Mouse (Mus musculus) MEL (cell line): ENCODE results near the gene 1700092M07Rik. TPM values are rescaled to one million over a fixed set of nuclear protein-coding genes. Genes with fewer than 3 reads are reported as not detected.

ENCODE experiments used
- DNase-seq: peaks from one replicate; pipeline ENCODE4 v3.0.0; 2011; ENCODE audit warnings: low read depth, low spot score
- H3K27ac ChIP-seq: 2 replicates; pipeline ENCODE4 v1.5.1; 2012; ENCODE audit warnings: low read depth, mild to moderate bottlenecking, control low read depth, low read length, moderate library complexity; ENCODE audit not compliant: control insufficient read depth
- H3K27me3 ChIP-seq, 2 experiments: fragments of 150-350 bp in 1 of 2; sonication (generic) in 1 of 2; 2 replicates each; pipeline ENCODE4 v1.6.1; 2012; ENCODE audit warnings: low read length in 2 of 2, mild to moderate bottlenecking in 2 of 2, improper control_type of control experiment in 1 of 2, moderate library complexity in 1 of 2; ENCODE audit not compliant: insufficient read depth in 2 of 2, control insufficient read depth in 1 of 2
- H3K36me3 ChIP-seq, 2 experiments: 2 replicates each; pipeline ENCODE4 v1.6.1; 2012 to 2014; ENCODE audit warnings: low read length in 2 of 2, improper control_type of control experiment in 1 of 2, inconsistent platforms in 1 of 2, mild to moderate bottlenecking in 1 of 2; ENCODE audit not compliant: insufficient read depth in 2 of 2, control insufficient read depth in 1 of 2
- H3K4me1 ChIP-seq, 2 experiments: fragments of 150-350 bp in 1 of 2; sonication (generic) in 1 of 2; 2 replicates each; pipeline ENCODE4 v1.6.1; 2012; ENCODE audit warnings: low read length in 2 of 2, improper control_type of control experiment in 1 of 2, mild to moderate bottlenecking in 1 of 2; ENCODE audit not compliant: insufficient read depth in 2 of 2, control insufficient read depth in 1 of 2
- H3K4me3 ChIP-seq, 2 experiments: fragments of 150-350 bp in 1 of 2; sonication (generic) in 1 of 2; 2 replicates each; pipeline ENCODE4 v1.5.1; 2012; ENCODE audit warnings: low read depth in 2 of 2, low read length in 2 of 2, mild to moderate bottlenecking in 2 of 2, moderate library complexity in 2 of 2, control low read depth in 1 of 2, improper control_type of control experiment in 1 of 2; ENCODE audit not compliant: control insufficient read depth in 1 of 2, insufficient read depth in 1 of 2
- H3K79me2 ChIP-seq: 2 replicates; pipeline ENCODE4 v1.6.1; 2012; ENCODE audit warnings: mild to moderate bottlenecking, low read length, moderate library complexity; ENCODE audit not compliant: control insufficient read depth, poor library complexity, insufficient read depth
- H3K9ac ChIP-seq: 2 replicates; pipeline ENCODE4 v1.6.1; 2012; ENCODE audit warnings: low read depth, mild to moderate bottlenecking, control low read depth, low read length, moderate library complexity; ENCODE audit not compliant: control insufficient read depth, poor library complexity, severe bottlenecking
- H3K9me3 ChIP-seq: fragments of 150-350 bp; sonication (generic); replicated peaks from 2 replicates; pipeline ENCODE4 v1.6.1; 2012; ENCODE audit warnings: mild to moderate bottlenecking, low read length, improper control_type of control experiment, moderate library complexity; ENCODE audit not compliant: insufficient read depth
- CHD1 ChIP-seq: IDR thresholded peaks from 2 replicates; pipeline ENCODE4 v1.6.1; 2012; ENCODE audit warnings: low read depth, mild to moderate bottlenecking, inconsistent platforms, low read length, improper control_type of control experiment
- CTCF ChIP-seq, 3 experiments: IDR thresholded peaks in 2 of 3; conservative IDR thresholded peaks in 1 of 3; 2 replicates each; pipeline ENCODE4 v1.5.1; 2011 to 2012; ENCODE audit warnings: low read length in 3 of 3, low read depth in 2 of 3, mild to moderate bottlenecking in 2 of 3, improper control_type of control experiment in 1 of 3, inconsistent platforms in 1 of 3, mixed read lengths in 1 of 3, moderate library complexity in 1 of 3; ENCODE audit not compliant: control insufficient read depth in 1 of 3, insufficient read depth in 1 of 3, poor library complexity in 1 of 3, severe bottlenecking in 1 of 3
- E2F4 ChIP-seq: IDR thresholded peaks from 2 replicates; pipeline ENCODE4 v1.6.1; 2011; ENCODE audit warnings: low read depth, low read length, improper control_type of control experiment, borderline replicate concordance
- ETS1 ChIP-seq: IDR thresholded peaks from 2 replicates; pipeline ENCODE4 v1.6.1; 2012; ENCODE audit warnings: low read depth, mild to moderate bottlenecking, inconsistent platforms, low read length, improper control_type of control experiment, moderate library complexity
- GABPA ChIP-seq: IDR thresholded peaks from 2 replicates; pipeline ENCODE4 v1.6.1; 2012; ENCODE audit warnings: low read depth, mild to moderate bottlenecking, inconsistent platforms, low read length, improper control_type of control experiment, moderate library complexity
- GATA1 ChIP-seq: IDR thresholded peaks from 2 replicates; pipeline ENCODE4 v1.6.1; 2011; ENCODE audit warnings: low read depth, low read length, improper control_type of control experiment
- MAZ ChIP-seq: IDR thresholded peaks from 2 replicates; pipeline ENCODE4 v1.6.1; 2012; ENCODE audit warnings: low read depth, mild to moderate bottlenecking, inconsistent platforms, low read length, improper control_type of control experiment
- MXI1 ChIP-seq: IDR thresholded peaks from 2 replicates; pipeline ENCODE4 v1.6.1; 2011; ENCODE audit warnings: mild to moderate bottlenecking, low read depth, low read length, improper control_type of control experiment
- NELFE ChIP-seq: IDR thresholded peaks from 2 replicates; pipeline ENCODE4 v1.6.1; 2011; ENCODE audit warnings: low read depth, low read length, improper control_type of control experiment
- NRF1 ChIP-seq: IDR thresholded peaks from 2 replicates; pipeline ENCODE4 v1.6.1; 2014; ENCODE audit warnings: low read depth, mild to moderate bottlenecking, inconsistent platforms, low read length, improper control_type of control experiment, moderate library complexity; ENCODE audit not compliant: poor library complexity, insufficient read depth, severe bottlenecking
- POLR2AphosphoS2 ChIP-seq: IDR thresholded peaks from 2 replicates; pipeline ENCODE4 v1.6.1; 2011; ENCODE audit warnings: low read length, improper control_type of control experiment
- POLR2AphosphoS5 ChIP-seq: IDR thresholded peaks from 2 replicates; pipeline ENCODE4 v1.6.1; 2012; ENCODE audit warnings: low read depth, borderline replicate concordance, mild to moderate bottlenecking, inconsistent platforms, low read length, moderate library complexity, mixed read lengths
- TCF12 ChIP-seq: IDR thresholded peaks from 2 replicates; pipeline ENCODE4 v1.6.1; 2014; ENCODE audit warnings: low read depth, mild to moderate bottlenecking, inconsistent platforms, low read length, improper control_type of control experiment, moderate library complexity
- UBTF ChIP-seq: IDR thresholded peaks from 2 replicates; pipeline ENCODE4 v1.6.1; 2012; ENCODE audit warnings: low read depth, mild to moderate bottlenecking, inconsistent platforms, low read length, improper control_type of control experiment, moderate library complexity, borderline replicate concordance; ENCODE audit not compliant: insufficient read depth
- USF1 ChIP-seq: IDR thresholded peaks from 2 replicates; pipeline ENCODE4 v1.6.1; 2014; ENCODE audit warnings: low read depth, mild to moderate bottlenecking, inconsistent platforms, low read length, improper control_type of control experiment, moderate library complexity
- USF2 ChIP-seq, 2 experiments: IDR thresholded peaks; 2 replicates each; pipeline ENCODE4 v1.6.1; 2011 to 2012; ENCODE audit warnings: improper control_type of control experiment in 2 of 2, low read length in 2 of 2, borderline replicate concordance in 1 of 2, inconsistent platforms in 1 of 2, low read depth in 1 of 2, mild to moderate bottlenecking in 1 of 2; ENCODE audit not compliant: insufficient read depth in 1 of 2
- ZKSCAN1 ChIP-seq: IDR thresholded peaks from 2 replicates; pipeline ENCODE4 v1.6.1; 2012; ENCODE audit warnings: low read depth, mild to moderate bottlenecking, inconsistent platforms, low read length, improper control_type of control experiment, moderate library complexity
- ZMIZ1 ChIP-seq: IDR thresholded peaks from 2 replicates; pipeline ENCODE4 v1.6.1; 2012; ENCODE audit warnings: low read depth, mild to moderate bottlenecking, inconsistent platforms, low read length, improper control_type of control experiment, moderate library complexity
- polyA plus RNA-seq, 2 experiments: library from polyadenylated mRNA; stranded (reverse) in 1 of 2; unstranded in 1 of 2; fragments of >175 nt in 1 of 2; fragments of >200 nt in 1 of 2; gene quantifications; 2 replicates each; pipeline versions ENCODE4 v1.2.1 to v1.2.4; 2012; ENCODE audit warnings: low replicate concordance in 2 of 2, low read depth in 1 of 2; ENCODE audit not compliant: insufficient read length in 2 of 2, insufficient read depth in 1 of 2, missing spikeins in 1 of 2
- total RNA-seq: library from RNA; depleted of rRNA; stranded (reverse); fragments of 300-350 nt; gene quantifications from 2 replicates; pipeline ENCODE4 v1.2.3, GENCODE M21; 2012

1700092M07Rik gene
- total and polyA plus RNA-seq, 3 experiments: 3.3 to 4.3 TPM; not detected in 1

- TF ChIP-seq GABPA (no peak), USF2 (IDR thresholded peaks at IDR 0.05; ENCODE audit: borderline replicate concordance in 1 of 2, insufficient read depth in 1 of 2, low read depth in 1 of 2, low read length in 2 of 2) (no peak), POLR2AphosphoS5 (no peak), ZKSCAN1 (no peak), USF1 (no peak), ZMIZ1 (no peak), POLR2AphosphoS2 (no peak), ETS1 (peak; percentile 79), CTCF (IDR thresholded peaks at IDR 0.05 in 2 of 3, conservative IDR thresholded peaks at IDR 0.05 in 1 of 3; ENCODE audit: control insufficient read depth in 1 of 3, insufficient read depth in 1 of 3, low read depth in 2 of 3, low read length in 3 of 3, poor library complexity in 1 of 3, severe bottlenecking in 1 of 3) (no peak)
These were observed 18.4 kb downstream of the 1700092M07Rik start (continued) for GRCm38 (mm10) chr19:8758899-8759298.

- no peak for DNase-seq
- no peaks in the 10 kb centered on the region for H3K9me3 ChIP-seq
- no peak overlapping the region for H3K27ac ChIP-seq
- H3K4me3 ChIP-seq: no peak overlapping the region
- H3K27me3 ChIP-seq: no peaks in the 10 kb centered on the region
- peaks cover 58% of the 10 kb centered on the region for H3K79me2 ChIP-seq
- H3K9ac ChIP-seq: no peak overlapping the region
- H3K4me1 ChIP-seq: peaks cover 7 to 13% of the 10 kb centered on the region in 2 experiments; a peak in 2 of 4 replicates
- peaks cover 19 to 31% of the 10 kb centered on the region in 2 experiments for H3K36me3 ChIP-seq
- no peak for TF ChIP-seq GATA1
- TF ChIP-seq CTCF (IDR thresholded peaks at IDR 0.05 in 2 of 3, conservative IDR thresholded peaks at IDR 0.05 in 1 of 3; ENCODE audit: control insufficient read depth in 1 of 3, insufficient read depth in 1 of 3, low read depth in 2 of 3, low read length in 3 of 3, poor library complexity in 1 of 3, severe bottlenecking in 1 of 3): peak; percentile 33 to 49 (median 38); a peak in 5 of 6 replicates
These were observed 20.2 kb downstream of the 1700092M07Rik start for GRCm38 (mm10) chr19:8760757-8761156.

GRCm38 (mm10) chr19:8763276-8763675, 22.8 kb downstream of the 1700092M07Rik start:
- Histone ChIP-seq H3K9ac (no peak overlapping the region), H3K4me3 (no peak overlapping the region), H3K4me1 (peaks cover 3 to 11% of the 10 kb centered on the region in 2 experiments; a peak in 2 of 4 replicates), H3K27me3 (no peaks in the 10 kb centered on the region), H3K79me2 (peaks cover 40% of the 10 kb centered on the region), H3K36me3 (peaks cover 16 to 39% of the 10 kb centered on the region in 2 experiments), H3K9me3 (no peaks in the 10 kb centered on the region), H3K27ac (no peak overlapping the region)
- no peak for TF ChIP-seq E2F4
- no peak for TF ChIP-seq CHD1
- no peak for TF ChIP-seq UBTF
- TF ChIP-seq ETS1: no peak
- no peak for TF ChIP-seq TCF12
- TF ChIP-seq NELFE: no peak
- TF ChIP-seq NRF1: no peak
- no peak for TF ChIP-seq MXI1
- TF ChIP-seq MAZ: no peak
- no peak for DNase-seq
